Mouse (Mus musculus): ENCODE data around the gene Slc12a8. TPM values are rescaled to one million over a fixed set of nuclear protein-coding genes. Genes with fewer than 3 reads are reported as not detected.

Slc12a8 gene
- polyA plus RNA-seq, 1 experiment from 2014 or later, result 1.1 TPM

GRCm38 (mm10) chr16:33584455-33585082 is 67.4 kb downstream of the Slc12a8 start:
- Histone ChIP-seq H3K4me3 (ENCODE audit: low read length) (peak overlapping the region; percentile 41), H3K27me3 (ENCODE audit: control insufficient read depth, insufficient read depth, low read length) (no peaks in the 10 kb centered on the region), H3K4me1 (ENCODE audit: control insufficient read depth, insufficient read depth, low read length) (peaks cover 52% of the 10 kb centered on the region), H3K4me2 (ENCODE audit: low read depth, low read length) (peak overlapping the region; percentile 66), H3K9me3 (replicated peaks; ENCODE audit: control insufficient read depth, low read length) (no peaks in the 10 kb centered on the region), H3K27ac (ENCODE audit: low read length) (peak overlapping the region; percentile 89), H3K9ac (ENCODE audit: low read length) (peak overlapping the region; percentile 62), H3K36me3 (ENCODE audit: control insufficient read depth, insufficient read depth) (no peaks in the 10 kb centered on the region)
- no peak for ATAC-seq (replicated peaks; ENCODE audit: extremely low read depth, insufficient read depth, low FRiP score)
- WGBS, result 20% methylated on average over 13 of the region's 13 CpGs

DNA sequence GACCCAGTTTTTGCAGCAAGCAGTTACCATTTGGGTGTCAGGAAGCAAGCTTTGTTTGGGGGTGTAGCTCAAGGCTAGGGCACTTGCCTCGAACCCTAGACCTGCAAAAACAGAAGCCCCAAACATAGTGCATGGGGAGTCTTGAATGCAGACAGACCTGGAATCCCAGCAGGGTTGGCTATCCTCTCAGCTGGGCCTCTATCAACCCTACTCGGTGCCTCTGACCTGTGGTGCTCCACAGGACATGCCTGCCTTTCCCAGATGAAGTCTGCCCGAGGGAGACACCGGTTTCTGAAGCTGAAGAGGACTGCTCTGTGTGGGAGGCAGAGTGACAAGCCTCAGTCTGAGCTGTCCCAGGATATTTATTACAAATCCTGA is 67.9 kb downstream of the Slc12a8 start:
- H3K4me1 ChIP-seq (ENCODE audit: control insufficient read depth, insufficient read depth, low read length), result peaks cover 49% of the 10 kb centered on the region
- 24% methylated on average over 4 of the region's 4 CpGs for WGBS
- ATAC-seq (replicated peaks; ENCODE audit: extremely low read depth, insufficient read depth, low FRiP score), result no peak

DNA sequence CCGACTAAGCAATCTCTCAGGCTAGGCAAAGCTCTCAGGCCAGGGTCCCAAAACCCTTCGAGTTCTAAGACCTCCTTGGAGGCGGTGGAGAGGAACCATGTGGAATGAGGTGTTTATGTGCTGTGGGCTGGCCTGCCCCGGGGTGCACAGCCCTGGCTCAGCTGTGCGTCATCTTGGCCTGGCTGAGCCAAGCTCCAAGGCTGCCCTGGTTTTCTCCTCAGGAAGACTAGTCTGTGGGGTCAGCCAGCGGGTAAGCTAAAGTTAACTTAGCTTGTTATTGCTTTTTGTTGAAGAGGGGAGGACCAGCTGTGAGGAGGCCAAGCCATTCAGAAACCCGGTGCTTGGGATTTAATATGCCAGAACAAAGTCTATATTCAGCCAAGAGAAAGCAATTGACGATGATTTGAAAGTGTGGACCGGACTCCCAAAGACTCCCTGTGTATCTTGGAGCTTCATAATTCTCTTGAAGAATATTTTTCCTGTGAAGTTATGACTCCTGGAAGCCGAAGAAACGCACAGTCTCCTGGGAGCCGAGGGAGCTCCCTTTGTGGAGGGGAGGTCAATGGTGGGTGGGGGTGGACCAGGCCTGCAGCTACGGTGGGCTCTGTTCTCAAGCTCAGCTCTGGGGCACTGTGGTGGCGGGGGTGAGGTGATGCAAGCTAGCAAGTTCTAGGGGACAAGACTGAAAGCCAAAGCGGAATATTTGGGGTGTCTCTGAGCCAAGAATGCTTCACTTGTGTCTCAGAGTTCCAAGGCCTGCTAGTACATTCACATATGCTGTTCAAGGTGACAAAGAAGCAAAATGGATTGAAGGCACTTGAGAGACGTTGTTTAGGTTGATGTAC is 70.4 kb downstream of the Slc12a8 start:
- ATAC-seq (replicated peaks; ENCODE audit: extremely low read depth, insufficient read depth, low FRiP score), result no peak
- Histone ChIP-seq H3K27ac (ENCODE audit: low read length) (peak overlapping the region; percentile 47), H3K27me3 (ENCODE audit: control insufficient read depth, insufficient read depth, low read length) (no peaks in the 10 kb centered on the region), H3K4me1 (ENCODE audit: control insufficient read depth, insufficient read depth, low read length) (peaks cover 28% of the 10 kb centered on the region), H3K36me3 (ENCODE audit: control insufficient read depth, insufficient read depth) (no peaks in the 10 kb centered on the region), H3K9me3 (replicated peaks; ENCODE audit: control insufficient read depth, low read length) (no peaks in the 10 kb centered on the region), H3K4me3 (ENCODE audit: low read length) (no peak overlapping the region), H3K9ac (ENCODE audit: low read length) (no peak overlapping the region), H3K4me2 (ENCODE audit: low read depth, low read length) (no peak overlapping the region)
- WGBS, result 74% methylated on average over 16 of the region's 16 CpGs

More for the DNA sequence above, 67.9 kb downstream of the Slc12a8 start:
- Histone ChIP-seq H3K9me3 (replicated peaks; ENCODE audit: control insufficient read depth, low read length) (no peaks in the 10 kb centered on the region), H3K27me3 (ENCODE audit: control insufficient read depth, insufficient read depth, low read length) (no peaks in the 10 kb centered on the region), H3K27ac (ENCODE audit: low read length) (peak overlapping the region; percentile 89), H3K9ac (ENCODE audit: low read length) (no peak overlapping the region), H3K36me3 (ENCODE audit: control insufficient read depth, insufficient read depth) (no peaks in the 10 kb centered on the region), H3K4me2 (ENCODE audit: low read depth, low read length) (no peak overlapping the region), H3K4me3 (ENCODE audit: low read length) (no peak overlapping the region)

GRCm38 (mm10) chr16:33588845-33589244 is 71.7 kb downstream of the Slc12a8 start:
- H3K4me2 ChIP-seq (ENCODE audit: low read depth, low read length), result no peak overlapping the region
- H3K36me3 ChIP-seq (ENCODE audit: control insufficient read depth, insufficient read depth), result no peaks in the 10 kb centered on the region
- H3K27me3 ChIP-seq (ENCODE audit: control insufficient read depth, insufficient read depth, low read length), result no peaks in the 10 kb centered on the region
- H3K4me3 ChIP-seq (ENCODE audit: low read length), result no peak overlapping the region
- 86% methylated on average over 2 of the region's 2 CpGs for WGBS
- peaks cover 18% of the 10 kb centered on the region for H3K4me1 ChIP-seq (ENCODE audit: control insufficient read depth, insufficient read depth, low read length)
- H3K27ac ChIP-seq (ENCODE audit: low read length), result no peak overlapping the region
- H3K9ac ChIP-seq (ENCODE audit: low read length), result no peak overlapping the region
- H3K9me3 ChIP-seq (replicated peaks; ENCODE audit: control insufficient read depth, low read length), result no peaks in the 10 kb centered on the region
- no peak for ATAC-seq (replicated peaks; ENCODE audit: extremely low read depth, insufficient read depth, low FRiP score)

DNA sequence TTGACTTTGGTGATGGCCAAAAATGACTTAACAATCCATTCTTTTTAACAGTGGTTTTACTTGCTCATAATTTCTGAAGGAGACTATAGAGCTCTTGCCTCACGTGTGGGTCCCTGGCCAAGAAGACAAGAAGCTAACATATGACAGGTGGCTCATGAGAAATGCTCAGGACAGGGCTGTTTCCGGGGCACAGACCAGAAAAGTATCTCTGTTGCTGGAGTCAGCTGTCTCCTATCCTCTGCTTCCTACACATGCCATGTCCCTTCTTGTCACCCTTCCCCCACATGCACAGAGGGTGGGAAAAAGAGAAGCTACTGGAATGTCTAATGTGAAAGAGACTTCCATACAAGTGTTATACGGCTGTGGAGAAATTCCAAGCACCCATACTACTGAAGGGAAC is 73.3 kb downstream of the Slc12a8 start:
- Histone ChIP-seq H3K27ac (ENCODE audit: low read length) (no peak overlapping the region), H3K36me3 (ENCODE audit: control insufficient read depth, insufficient read depth) (no peaks in the 10 kb centered on the region), H3K9ac (ENCODE audit: low read length) (no peak overlapping the region), H3K4me3 (ENCODE audit: low read length) (no peak overlapping the region), H3K9me3 (replicated peaks; ENCODE audit: control insufficient read depth, low read length) (no peaks in the 10 kb centered on the region), H3K4me1 (ENCODE audit: control insufficient read depth, insufficient read depth, low read length) (peaks cover 12% of the 10 kb centered on the region; the same call in 1 of the 2 replicates), H3K27me3 (ENCODE audit: control insufficient read depth, insufficient read depth, low read length) (no peaks in the 10 kb centered on the region), H3K4me2 (ENCODE audit: low read depth, low read length) (no peak overlapping the region)
- no peak for ATAC-seq (replicated peaks; ENCODE audit: extremely low read depth, insufficient read depth, low FRiP score)
- WGBS, result 86% methylated on average over 3 of the region's 3 CpGs

GRCm38 (mm10) chr16:33591390-33592067 is 74.4 kb downstream of the Slc12a8 start:
- no peak overlapping the region for H3K4me2 ChIP-seq (ENCODE audit: low read depth, low read length)
- ATAC-seq (replicated peaks; ENCODE audit: extremely low read depth, insufficient read depth, low FRiP score), result no peak
- H3K9me3 ChIP-seq (replicated peaks; ENCODE audit: control insufficient read depth, low read length), result no peaks in the 10 kb centered on the region
- no peak overlapping the region for H3K4me3 ChIP-seq (ENCODE audit: low read length)
- no peak overlapping the region for H3K9ac ChIP-seq (ENCODE audit: low read length)
- H3K27ac ChIP-seq (ENCODE audit: low read length), result no peak overlapping the region
- WGBS, result 62% methylated on average over 10 of the region's 10 CpGs
- no peaks in the 10 kb centered on the region for H3K36me3 ChIP-seq (ENCODE audit: control insufficient read depth, insufficient read depth)
- H3K4me1 ChIP-seq (ENCODE audit: control insufficient read depth, insufficient read depth, low read length), result peaks cover 12% of the 10 kb centered on the region; the same call in 1 of the 2 replicates
- H3K27me3 ChIP-seq (ENCODE audit: control insufficient read depth, insufficient read depth, low read length), result no peaks in the 10 kb centered on the region

DNA sequence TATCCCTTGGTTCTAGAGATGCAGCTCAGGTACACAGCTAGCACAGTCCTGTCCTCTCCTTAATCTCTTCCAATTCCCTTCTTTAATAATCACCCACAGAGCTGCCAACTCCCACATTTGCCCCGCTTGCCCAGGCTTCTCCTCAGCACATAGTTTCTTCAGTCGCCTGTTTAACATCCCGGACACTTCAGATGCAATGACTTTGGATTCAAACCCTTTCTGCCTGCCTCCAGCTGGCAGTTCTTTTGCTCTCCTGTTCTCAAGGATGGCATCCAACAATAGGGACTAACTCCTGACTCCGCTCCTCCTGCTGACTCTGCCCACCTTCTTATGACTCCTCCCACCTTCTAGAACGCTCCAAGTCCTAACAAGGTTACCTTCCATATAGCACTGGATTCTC is 75.2 kb downstream of the Slc12a8 start:
- Histone ChIP-seq H3K9me3 (replicated peaks; ENCODE audit: control insufficient read depth, low read length) (no peaks in the 10 kb centered on the region), H3K27me3 (ENCODE audit: control insufficient read depth, insufficient read depth, low read length) (no peaks in the 10 kb centered on the region), H3K9ac (ENCODE audit: low read length) (no peak overlapping the region), H3K27ac (ENCODE audit: low read length) (no peak overlapping the region), H3K4me2 (ENCODE audit: low read depth, low read length) (no peak overlapping the region), H3K4me3 (ENCODE audit: low read length) (no peak overlapping the region), H3K36me3 (ENCODE audit: control insufficient read depth, insufficient read depth) (no peaks in the 10 kb centered on the region), H3K4me1 (ENCODE audit: control insufficient read depth, insufficient read depth, low read length) (peaks cover 12% of the 10 kb centered on the region; the same call in 1 of the 2 replicates)
- no peak for ATAC-seq (replicated peaks; ENCODE audit: extremely low read depth, insufficient read depth, low FRiP score)
- WGBS, result 78% methylated on average over 5 of the region's 5 CpGs

DNA sequence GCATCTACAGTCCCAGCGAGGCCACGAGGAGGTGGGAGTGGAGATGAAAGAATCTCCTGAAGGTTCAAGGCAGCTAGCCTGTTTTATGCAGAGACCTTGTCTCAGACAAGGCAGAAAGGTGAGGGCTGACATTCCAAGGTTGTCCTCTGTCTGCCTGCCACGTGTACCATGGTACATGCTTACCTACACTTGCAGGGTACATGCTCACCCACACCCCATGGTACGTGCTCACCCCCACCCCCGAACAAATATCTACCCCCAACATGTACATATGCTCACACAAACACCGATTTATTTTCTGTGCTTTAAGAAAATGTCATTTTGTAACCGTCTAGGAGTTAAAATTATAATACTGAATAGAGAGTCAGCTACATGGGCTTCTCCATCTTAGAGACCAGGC is 76.3 kb downstream of the Slc12a8 start:
- ATAC-seq (replicated peaks; ENCODE audit: extremely low read depth, insufficient read depth, low FRiP score), result no peak
- Histone ChIP-seq H3K27ac (ENCODE audit: low read length) (no peak overlapping the region), H3K9ac (ENCODE audit: low read length) (no peak overlapping the region), H3K9me3 (replicated peaks; ENCODE audit: control insufficient read depth, low read length) (no peaks in the 10 kb centered on the region), H3K4me1 (ENCODE audit: control insufficient read depth, insufficient read depth, low read length) (peaks cover 12% of the 10 kb centered on the region; the same call in 1 of the 2 replicates), H3K36me3 (ENCODE audit: control insufficient read depth, insufficient read depth) (no peaks in the 10 kb centered on the region), H3K4me3 (ENCODE audit: low read length) (no peak overlapping the region), H3K27me3 (ENCODE audit: control insufficient read depth, insufficient read depth, low read length) (no peaks in the 10 kb centered on the region), H3K4me2 (ENCODE audit: low read depth, low read length) (no peak overlapping the region)
- 79% methylated on average over 7 of the region's 7 CpGs for WGBS

Data from heart, embryonic 16.5 days (tissue).